Mouse (Mus musculus) E14TG2a.4 (cell line): Measurements from ENCODE around the gene Btg3.

ENCODE experiments used
- CTCF ChIP-seq: conservative IDR thresholded peaks from 2 replicates; pipeline ENCODE4 v1.5.1; 2014; ENCODE audit warnings: low read length
- NANOG ChIP-seq: IDR thresholded peaks from 2 replicates; pipeline ENCODE4 v1.6.1; 2014; ENCODE audit warnings: borderline replicate concordance, low read length, mixed read lengths
- POU5F1 ChIP-seq: IDR thresholded peaks from 2 replicates; pipeline ENCODE4 v1.6.1; 2014; ENCODE audit warnings: low read length, borderline replicate concordance

- no peak for TF ChIP-seq CTCF
- no peak for TF ChIP-seq NANOG
- no peak for TF ChIP-seq POU5F1
These were observed 14.4 kb upstream of the Btg3 start for GRCm38 (mm10) chr16:78391354-78391753.
